Mouse (Mus musculus) ES-E14 (cell line): ENCODE data around the gene Glis2. TPM values are rescaled to one million over a fixed set of nuclear protein-coding genes. Genes with fewer than 3 reads are reported as not detected.

Source experiments
- DNase-seq: peaks from one replicate; pipeline ENCODE4 v3.0.0-alpha.2; 2013; ENCODE audit warnings: low read depth, low spot score
- H3K27ac ChIP-seq: 2 replicates; pipeline ENCODE4 v1.5.1; 2012; ENCODE audit warnings: low read depth, mild to moderate bottlenecking, low read length, moderate library complexity, mixed read lengths; ENCODE audit not compliant: poor library complexity, insufficient read depth, severe bottlenecking
- H3K36me3 ChIP-seq: 2 replicates; pipeline ENCODE4 v1.6.1; 2012; ENCODE audit warnings: mild to moderate bottlenecking, low read length, moderate library complexity, mixed read lengths; ENCODE audit not compliant: control insufficient read depth, poor library complexity, insufficient read depth, severe bottlenecking
- H3K4me1 ChIP-seq, 2 experiments: fragments of 150-350 bp in 1 of 2; sonication (generic) in 1 of 2; 2 replicates each; pipeline ENCODE4 v1.6.1; 2012; ENCODE audit warnings: low read length in 2 of 2, mild to moderate bottlenecking in 1 of 2, mixed read lengths in 1 of 2; ENCODE audit not compliant: control insufficient read depth in 2 of 2, insufficient read depth in 2 of 2, poor library complexity in 1 of 2
- H3K4me3 ChIP-seq, 2 experiments: fragments of 150-350 bp in 1 of 2; sonication (generic) in 1 of 2; 2 replicates each; pipeline ENCODE4 v1.5.1; 2012; ENCODE audit warnings: low read length in 2 of 2, low read depth in 1 of 2, mild to moderate bottlenecking in 1 of 2, mixed read lengths in 1 of 2; ENCODE audit not compliant: insufficient read depth in 1 of 2, poor library complexity in 1 of 2, severe bottlenecking in 1 of 2
- H3K9ac ChIP-seq: 2 replicates; pipeline ENCODE4 v1.6.1; 2012; ENCODE audit warnings: low read depth, mild to moderate bottlenecking, low read length, mixed read lengths; ENCODE audit not compliant: poor library complexity, insufficient read depth, severe bottlenecking
- H3K9me3 ChIP-seq: fragments of 150-350 bp; sonication (generic); 2 replicates; pipeline ENCODE4 v1.6.1; 2012; ENCODE audit warnings: low read depth, mild to moderate bottlenecking, low read length; ENCODE audit not compliant: control insufficient read depth, insufficient read depth
- CHD2 ChIP-seq: IDR thresholded peaks from 2 replicates; pipeline ENCODE4 v1.6.1; 2014; ENCODE audit warnings: mild to moderate bottlenecking, low read depth, low read length, inconsistent platforms
- HCFC1 ChIP-seq: IDR thresholded peaks from 2 replicates; pipeline ENCODE4 v1.6.1; 2012; ENCODE audit warnings: low read length, inconsistent platforms, borderline replicate concordance; ENCODE audit not compliant: insufficient read depth
- MAFK ChIP-seq: IDR thresholded peaks from 2 replicates; pipeline ENCODE4 v1.6.1; 2014; ENCODE audit warnings: mild to moderate bottlenecking, low read depth, low read length, inconsistent platforms; ENCODE audit not compliant: insufficient read depth
- ZC3H11A ChIP-seq: IDR thresholded peaks from 2 replicates; pipeline ENCODE4 v1.6.1; 2012; ENCODE audit warnings: low read depth, mild to moderate bottlenecking, inconsistent platforms, low read length, borderline replicate concordance
- ZNF384 ChIP-seq: IDR thresholded peaks from 2 replicates; pipeline ENCODE4 v1.6.1; 2012; ENCODE audit warnings: low read depth, low read length, inconsistent platforms
- in situ Hi-C, 2 experiments: fragments of 600-800 bp; cut with MboI; formaldehyde crosslinking; loops; one replicate each; pipeline ENCODE4 v1.15.1; 2025; ENCODE audit warnings: low sequenced_read_pairs in 2 of 2, inconsistent platforms in 1 of 2; ENCODE audit not compliant: unreplicated experiment in 2 of 2
- total RNA-seq: library from RNA; depleted of rRNA; stranded (reverse); fragments of 300-350 nt; gene quantifications from 2 replicates; pipeline ENCODE4 v1.2.3, GENCODE M21; 2012

Glis2 gene
- total RNA-seq, 1 experiment: 18.2 TPM

GRCm38 (mm10) chr16:4655251-4655734 is 60.8 kb downstream of the Glis2 start:
- no peak for DNase-seq
- in situ Hi-C loops: no loop called here
- no peak for TF ChIP-seq CHD2
- TF ChIP-seq ZNF384: no peak
- no peak for TF ChIP-seq HCFC1
- no peak for TF ChIP-seq MAFK
- H3K9me3 ChIP-seq: no peaks in the 10 kb centered on the region
- peaks cover 16% of the 10 kb centered on the region; the same call in 1 of the 2 replicates for H3K36me3 ChIP-seq
- no peak overlapping the region for H3K4me3 ChIP-seq
- H3K9ac ChIP-seq: no peak overlapping the region
- no peak overlapping the region for H3K27ac ChIP-seq
- H3K4me1 ChIP-seq: peaks cover 0 to 13% of the 10 kb centered on the region in 2 experiments; a peak in 2 of 4 replicates

- no peak for DNase-seq
- no peak for TF ChIP-seq HCFC1
- no peak for TF ChIP-seq ZNF384
- TF ChIP-seq MAFK: no peak
- no peak for TF ChIP-seq CHD2
- TF ChIP-seq ZC3H11A: no peak
- no peaks in the 10 kb centered on the region for H3K9me3 ChIP-seq
- peaks cover 16% of the 10 kb centered on the region; the same call in 1 of the 2 replicates for H3K36me3 ChIP-seq
- H3K9ac ChIP-seq: 0 out of 2 replicates have a peak overlapping the region, but pooled peaks have one; percentile 2
- H3K4me3 ChIP-seq: peak overlapping the region in 1 of 2 experiments; percentile 32; a peak in 2 of 4 replicates
- in situ Hi-C loops: no loop called here
- peaks cover 0 to 13% of the 10 kb centered on the region in 2 experiments; a peak in 2 of 4 replicates for H3K4me1 ChIP-seq
- no peak overlapping the region for H3K27ac ChIP-seq
Measured at GRCm38 (mm10) chr16:4655764-4656570, 61.5 kb downstream of the Glis2 start.

GRCm38 (mm10) chr16:4656571-4657081 is 62.1 kb downstream of the Glis2 start:
- H3K9me3 ChIP-seq: no peaks in the 10 kb centered on the region
- no peak for TF ChIP-seq HCFC1
- no peak for TF ChIP-seq ZC3H11A
- TF ChIP-seq MAFK: no peak
- no peak for TF ChIP-seq CHD2
- no peak for TF ChIP-seq ZNF384
- 0 out of 2 replicates have a peak overlapping the region, but pooled peaks have one; percentile 2 for H3K9ac ChIP-seq
- in situ Hi-C loops: no loop called here
- no peak overlapping the region for H3K27ac ChIP-seq
- peaks cover 14% of the 10 kb centered on the region; the same call in 1 of the 2 replicates for H3K36me3 ChIP-seq
- DNase-seq: no peak
- H3K4me3 ChIP-seq: peak overlapping the region in 1 of 2 experiments; percentile 32; a peak in 2 of 4 replicates
- H3K4me1 ChIP-seq: peaks cover 0 to 13% of the 10 kb centered on the region in 2 experiments; a peak in 2 of 4 replicates

- no peak for TF ChIP-seq CHD2
- TF ChIP-seq ZNF384: no peak
- no peak for TF ChIP-seq HCFC1
- no peak for TF ChIP-seq MAFK
- no peak for TF ChIP-seq ZC3H11A
- in situ Hi-C loops: no loop called here
- H3K9me3 ChIP-seq: no peaks in the 10 kb centered on the region
- no peak overlapping the region for H3K4me3 ChIP-seq
- H3K4me1 ChIP-seq: peaks cover 0 to 16% of the 10 kb centered on the region in 2 experiments; a peak in 2 of 4 replicates
- H3K9ac ChIP-seq: peak overlapping the region; percentile 48; the same call in 1 of the 2 replicates
- H3K27ac ChIP-seq: peak overlapping the region; percentile 50
- DNase-seq: no peak
- peaks cover 8% of the 10 kb centered on the region; the same call in 1 of the 2 replicates for H3K36me3 ChIP-seq
Measured at GRCm38 (mm10) chr16:4658781-4659245, 64.3 kb downstream of the Glis2 start.
